Mouse (Mus musculus): ENCODE data around the gene Irf6.
A peak's percentile ranks its signal among the peaks of the same experiment; 100 is the strongest.

Gene Irf6

GRCm38 (mm10) chr1:193153561-193153960, 650 bp downstream of the Irf6 start:
- no peak for ATAC-seq (ENCODE audit: insufficient number of reproducible peaks, low FRiP score, low TSS enrichment)

- no peak for ATAC-seq (ENCODE audit: insufficient number of reproducible peaks, low FRiP score, low TSS enrichment)
Measured at GRCm38 (mm10) chr1:193156316-193157110, 3.6 kb downstream of the Irf6 start.

GRCm38 (mm10) chr1:193157111-193157492, 4.2 kb downstream of the Irf6 start:
- no peak for ATAC-seq (ENCODE audit: insufficient number of reproducible peaks, low FRiP score, low TSS enrichment)

- ATAC-seq (ENCODE audit: insufficient number of reproducible peaks, low FRiP score, low TSS enrichment): no peak
Measured at GRCm38 (mm10) chr1:193159163-193159562, 6.3 kb downstream of the Irf6 start.

- no peak for ATAC-seq (ENCODE audit: insufficient number of reproducible peaks, low FRiP score, low TSS enrichment)
Measured at GRCm38 (mm10) chr1:193159613-193160012, 6.7 kb downstream of the Irf6 start.

GRCm38 (mm10) chr1:193160317-193161032, 7.6 kb downstream of the Irf6 start:
- no peak for ATAC-seq (ENCODE audit: insufficient number of reproducible peaks, low FRiP score, low TSS enrichment)

- no peak for ATAC-seq (ENCODE audit: insufficient number of reproducible peaks, low FRiP score, low TSS enrichment)
Measured at GRCm38 (mm10) chr1:193167746-193168145, 14.8 kb downstream of the Irf6 start, which contains the start of gene A130010J15Rik. Gene A130010J15Rik (plus strand): TSS chr1:193168046.

- ATAC-seq (ENCODE audit: insufficient number of reproducible peaks, low FRiP score, low TSS enrichment): no peak
Measured at GRCm38 (mm10) chr1:193169228-193169627, 16.3 kb downstream of the Irf6 start.

- no peak for ATAC-seq (ENCODE audit: insufficient number of reproducible peaks, low FRiP score, low TSS enrichment)
Measured at GRCm38 (mm10) chr1:193169856-193170255, 16.9 kb downstream of the Irf6 start.

- peak; percentile 94 for ATAC-seq (ENCODE audit: insufficient number of reproducible peaks, low FRiP score, low TSS enrichment)
Measured at GRCm38 (mm10) chr1:193172991-193173809, 20.3 kb downstream of the Irf6 start.

- ATAC-seq (ENCODE audit: insufficient number of reproducible peaks, low FRiP score, low TSS enrichment): no peak
Measured at GRCm38 (mm10) chr1:193173810-193174129, 20.9 kb downstream of the Irf6 start.

- ATAC-seq (ENCODE audit: insufficient number of reproducible peaks, low FRiP score, low TSS enrichment): no peak
Measured at GRCm38 (mm10) chr1:193174143-193174733, 21.3 kb downstream of the Irf6 start.

GRCm38 (mm10) chr1:193181104-193181503, 28.2 kb downstream of the Irf6 start:
- ATAC-seq (ENCODE audit: insufficient number of reproducible peaks, low FRiP score, low TSS enrichment): no peak

- ATAC-seq (ENCODE audit: insufficient number of reproducible peaks, low FRiP score, low TSS enrichment): no peak
Measured at GRCm38 (mm10) chr1:193188257-193188656, 35.3 kb downstream of the Irf6 start.

GRCm38 (mm10) chr1:193189151-193189621, 36.3 kb downstream of the Irf6 start:
- no peak for ATAC-seq (ENCODE audit: insufficient number of reproducible peaks, low FRiP score, low TSS enrichment)

- no peak for ATAC-seq (ENCODE audit: insufficient number of reproducible peaks, low FRiP score, low TSS enrichment)
Measured at GRCm38 (mm10) chr1:193189771-193190170, 36.9 kb downstream of the Irf6 start.

- no peak for ATAC-seq (ENCODE audit: insufficient number of reproducible peaks, low FRiP score, low TSS enrichment)
Measured at GRCm38 (mm10) chr1:193191675-193192283, 38.9 kb downstream of the Irf6 start.

GRCm38 (mm10) chr1:193194416-193195140, 41.7 kb downstream of the Irf6 start:
- ATAC-seq (ENCODE audit: insufficient number of reproducible peaks, low FRiP score, low TSS enrichment): peak; percentile 53; the same call in 1 of the 2 replicates

GRCm38 (mm10) chr1:193195169-193195810, 42.4 kb downstream of the Irf6 start:
- no peak for ATAC-seq (ENCODE audit: insufficient number of reproducible peaks, low FRiP score, low TSS enrichment)
